Mouse (Mus musculus) layer of hippocampus, postnatal 14 days (tissue): ENCODE data around the gene Clcn6. TPM values are rescaled to one million over a fixed set of nuclear protein-coding genes. Genes with fewer than 3 reads are reported as not detected.
"Not testable (repeated sequence)": the region's sequence is repeated elsewhere in the genome, so short reads cannot be mapped to it uniquely, and the experiment has no call there.

Experiments used
- DNase-seq, 2 experiments: peaks; one replicate each; pipeline ENCODE4 v3.0.0; 2021 to 2022; ENCODE audit warnings: low spot score in 2 of 2, mixed read lengths in 1 of 2
- total RNA-seq, 2 experiments: library from RNA; stranded (reverse); gene quantifications; 2 replicates each; pipeline ENCODE4 v1.2.3; 2021

Clcn6 gene
- total RNA-seq, 2 experiments from 2014 or later, result 64.2 to 65.0 TPM

- no peak for DNase-seq
Observed at GRCm38 (mm10) chr4:148066401-148066744, 27.8 kb upstream of the Clcn6 start.

- no peak for DNase-seq
Observed at GRCm38 (mm10) chr4:148065702-148066400, 27.2 kb upstream of the Clcn6 start.

- DNase-seq, result no peak
Observed at GRCm38 (mm10) chr4:148061086-148061480, 22.5 kb upstream of the Clcn6 start.

GRCm38 (mm10) chr4:148060120-148061085 lies 21.8 kb upstream of the Clcn6 start:
- no peak for DNase-seq

GRCm38 (mm10) chr4:148058993-148059392 lies 20.4 kb upstream of the Clcn6 start:
- DNase-seq, result peak; percentile 55 to 71

DNA sequence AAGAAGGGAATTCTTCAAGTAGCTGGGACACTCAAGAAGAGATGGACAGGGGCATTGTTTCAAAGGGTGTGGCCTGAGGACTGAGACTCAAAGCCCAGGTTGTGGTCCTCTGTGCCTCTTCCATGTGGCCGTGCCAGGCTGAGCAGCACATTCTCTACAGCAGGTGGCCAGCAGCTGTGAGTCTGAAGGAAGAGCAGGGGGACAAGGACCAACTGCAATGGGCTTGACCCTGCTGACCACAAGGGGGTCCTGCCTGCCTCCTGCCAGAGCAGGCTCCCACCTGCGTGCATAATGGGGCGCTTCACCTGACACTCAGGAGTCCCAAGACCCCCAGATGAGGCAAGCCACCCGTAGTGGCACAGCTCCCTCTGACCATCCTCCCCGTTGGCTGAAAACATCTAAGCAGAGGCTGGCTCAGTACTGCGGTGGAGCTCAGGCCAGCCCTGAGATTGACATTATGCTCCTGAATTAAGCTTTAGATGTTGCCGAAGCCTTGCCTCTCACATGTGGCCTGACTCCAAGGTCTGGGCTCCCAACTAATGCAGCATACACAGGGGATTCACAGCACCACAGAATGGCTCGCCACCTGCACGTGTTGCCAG lies 19.7 kb upstream of the Clcn6 start:
- DNase-seq, result no peak

DNA sequence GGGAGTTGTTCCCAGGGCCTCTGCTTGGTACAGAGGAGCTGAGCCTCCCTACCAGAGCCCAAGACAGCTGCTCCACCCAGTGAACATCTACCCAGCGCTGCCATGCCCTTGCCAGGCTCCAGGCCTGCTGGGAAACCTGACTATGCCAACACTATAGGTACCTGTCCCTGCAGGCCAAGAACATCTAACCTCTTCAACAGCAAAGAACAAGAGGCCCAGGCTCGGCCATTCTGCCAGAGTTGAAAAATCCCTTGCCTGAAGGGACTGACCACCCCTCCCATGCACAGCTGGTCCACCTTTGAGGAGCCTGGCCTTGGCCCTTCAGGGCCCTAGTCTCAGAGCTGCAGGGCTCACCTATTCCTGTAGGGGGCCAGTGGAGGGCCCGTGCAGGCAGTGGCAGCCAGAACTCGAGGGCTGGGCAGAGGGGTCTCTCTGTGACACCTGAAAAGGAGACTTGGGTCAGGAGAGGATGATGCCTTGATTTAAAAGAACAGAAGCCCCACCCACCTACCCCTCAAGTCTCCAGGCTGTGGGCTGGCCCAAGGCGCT lies 19.1 kb upstream of the Clcn6 start:
- DNase-seq, result no peak

DNA sequence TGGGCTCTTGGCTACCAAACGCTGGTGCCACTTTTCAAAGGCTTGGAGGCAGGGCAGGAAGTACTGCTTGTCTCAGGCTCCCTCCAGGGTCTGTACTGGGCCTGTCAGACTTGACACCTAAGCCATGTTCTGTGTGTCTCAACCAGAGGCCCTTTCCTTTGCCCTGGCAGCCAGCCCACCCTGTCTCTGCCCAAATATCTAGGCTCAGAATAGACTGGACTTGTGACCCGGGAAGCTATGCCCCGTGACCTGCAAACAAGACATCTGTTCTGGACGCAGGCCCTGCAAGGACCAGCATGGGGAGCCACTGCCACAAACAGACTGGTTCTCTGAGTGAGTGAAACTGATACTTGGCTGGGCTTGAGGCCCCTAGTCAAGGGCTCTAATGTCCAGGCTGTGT lies 18.2 kb upstream of the Clcn6 start:
- no peak for DNase-seq

- DNase-seq, result no peak
Observed at GRCm38 (mm10) chr4:148056246-148056645, 17.6 kb upstream of the Clcn6 start.

- DNase-seq, result no peak
Observed at GRCm38 (mm10) chr4:148054961-148055695, 16.5 kb upstream of the Clcn6 start.

DNA sequence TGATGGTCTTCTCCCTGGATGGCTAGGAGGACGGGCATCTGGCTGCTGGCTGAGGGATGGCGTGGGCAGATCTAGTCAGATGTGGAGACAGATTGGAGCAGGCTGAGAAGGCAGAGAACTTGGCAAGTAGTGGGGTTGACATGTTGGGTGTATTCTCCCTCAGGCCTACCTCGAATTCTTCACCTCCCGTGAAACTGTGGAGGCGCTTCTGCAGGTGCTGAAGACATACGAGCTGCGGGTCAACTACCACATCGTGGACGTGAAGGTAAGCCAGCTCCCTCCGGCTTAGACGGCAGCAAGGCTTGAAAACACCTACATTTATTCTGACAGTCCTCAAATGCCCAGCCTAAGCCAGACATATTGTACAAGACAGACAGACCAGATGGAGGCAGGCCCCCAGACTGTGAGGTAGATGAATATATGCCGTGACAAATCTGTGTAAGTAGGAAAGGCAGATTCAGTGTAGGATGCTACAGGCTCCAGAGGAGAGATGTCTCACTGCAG lies 14.8 kb upstream of the Clcn6 start:
- peak; percentile 73 to 79 for DNase-seq

- DNase-seq, result no peak
Observed at GRCm38 (mm10) chr4:148052976-148053375, 14.4 kb upstream of the Clcn6 start.

DNA sequence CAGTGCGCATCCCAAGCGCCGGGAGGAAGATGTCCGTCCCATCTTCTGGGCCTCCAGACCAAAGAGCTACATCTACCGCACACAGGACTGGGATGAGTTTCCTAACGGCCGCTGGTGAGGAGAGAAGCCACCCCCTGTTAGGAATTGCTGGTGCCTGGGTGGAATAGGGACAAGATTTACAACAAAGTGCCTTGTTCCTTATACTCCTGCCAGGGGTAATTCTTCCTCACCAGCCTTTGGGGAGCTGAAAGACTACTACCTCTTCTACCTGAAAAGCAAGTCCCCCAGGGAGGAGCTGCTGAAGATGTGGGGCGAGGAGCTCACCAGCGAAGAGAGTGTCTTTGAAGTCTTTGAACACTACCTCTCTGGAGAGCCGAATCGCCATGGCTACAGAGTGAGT lies 13.3 kb upstream of the Clcn6 start:
- DNase-seq, result no peak

DNA sequence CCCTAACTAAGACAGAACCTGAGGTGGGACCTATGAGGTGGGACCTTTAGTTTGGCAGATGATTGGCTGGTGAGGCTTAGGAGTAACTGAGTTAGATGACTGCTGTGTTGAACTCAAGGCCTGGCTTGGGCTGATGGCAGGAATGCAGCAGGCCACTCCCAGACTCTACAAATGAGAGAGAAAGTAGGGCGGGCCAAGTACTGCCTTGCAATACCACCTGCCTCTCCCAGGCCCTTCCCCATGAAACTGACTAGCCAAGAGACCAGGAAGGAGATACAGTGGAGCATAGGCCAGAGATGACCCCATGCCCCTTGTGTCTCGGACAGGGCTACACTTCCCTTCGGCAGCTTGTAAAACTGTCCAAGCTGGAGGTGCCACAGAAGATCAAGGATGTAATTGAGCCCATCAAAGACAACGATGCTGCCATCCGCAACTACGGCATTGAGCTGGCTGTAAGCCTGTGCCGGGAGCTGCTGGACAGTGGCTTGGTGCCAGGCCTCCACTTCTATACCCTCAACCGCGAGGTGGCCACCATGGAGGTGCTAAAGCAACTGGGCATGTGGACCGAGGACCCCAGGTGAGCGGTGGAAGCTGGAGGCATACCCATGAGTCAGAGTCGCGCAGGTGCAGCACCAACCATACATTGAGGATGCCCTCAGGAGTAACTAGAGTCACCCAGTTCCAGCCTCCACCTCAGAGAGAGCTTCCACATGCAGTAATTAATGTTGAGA lies 12.6 kb upstream of the Clcn6 start:
- DNase-seq, result no peak

DNA sequence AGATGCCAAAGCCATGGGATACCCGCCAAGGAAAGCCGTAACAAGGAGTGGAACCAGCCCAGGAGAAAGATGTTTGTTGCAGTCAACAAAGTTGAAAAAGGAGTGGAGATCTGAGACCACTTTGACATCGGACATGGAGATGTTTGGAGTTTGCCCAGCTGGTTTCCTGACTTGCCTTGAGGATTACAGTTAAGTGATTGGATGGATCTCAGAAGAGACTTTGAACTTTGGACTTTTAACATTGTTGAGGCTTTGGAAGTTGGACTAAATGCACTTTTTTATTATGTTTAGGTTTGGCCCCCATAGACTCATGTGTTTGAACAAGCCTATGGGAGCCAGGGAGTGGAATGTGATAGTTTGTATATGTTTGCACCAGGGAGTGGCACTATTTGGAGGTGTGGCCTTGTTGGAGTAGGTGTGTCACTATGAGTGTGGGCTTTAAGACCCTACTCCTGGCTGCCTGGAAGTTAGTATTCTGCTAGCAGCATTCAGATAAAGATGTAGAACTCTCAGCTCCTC lies 11.8 kb upstream of the Clcn6 start:
- not testable (repeated sequence) for DNase-seq

- no peak for DNase-seq
Observed at GRCm38 (mm10) chr4:148046450-148047031, 7.9 kb upstream of the Clcn6 start.

DNA sequence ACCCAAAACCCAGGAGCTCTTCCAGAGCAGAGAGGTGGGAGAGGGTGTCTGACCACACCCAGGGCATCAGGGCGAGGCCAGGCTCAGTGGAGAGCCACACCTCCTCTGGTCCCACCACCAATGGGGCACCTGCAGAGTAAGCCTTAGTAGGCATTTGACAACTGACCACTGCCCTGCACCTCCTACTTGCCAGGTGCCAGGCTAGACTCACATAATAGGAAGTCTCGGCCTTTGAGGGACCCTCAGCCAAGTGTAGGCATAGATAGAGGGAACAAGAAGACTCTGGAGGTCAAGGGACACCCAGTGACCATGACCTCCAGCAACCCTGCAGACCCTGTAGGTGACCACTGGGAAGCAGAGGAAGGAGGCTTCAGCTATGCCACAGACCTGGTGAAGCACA lies 5.5 kb upstream of the Clcn6 start:
- DNase-seq, result no peak

- not testable (repeated sequence) for DNase-seq
Observed at GRCm38 (mm10) chr4:148043327-148043726, 4.7 kb upstream of the Clcn6 start.

- no peak for DNase-seq
Observed at GRCm38 (mm10) chr4:148041611-148042191, 3.1 kb upstream of the Clcn6 start.
